Mouse (Mus musculus) cerebellum, postnatal 36 days (tissue): Measurements from ENCODE around the gene Gm20388.
"Not testable (repeated sequence)": the region's sequence is repeated elsewhere in the genome, so short reads cannot be mapped to it uniquely, and the experiment has no call there.

Experiments used
- DNase-seq, 2 experiments: peaks; one replicate each; pipeline ENCODE4 v3.0.0; 2021 to 2022; ENCODE audit warnings: mixed read lengths in 2 of 2

Gene Gm20388

DNA sequence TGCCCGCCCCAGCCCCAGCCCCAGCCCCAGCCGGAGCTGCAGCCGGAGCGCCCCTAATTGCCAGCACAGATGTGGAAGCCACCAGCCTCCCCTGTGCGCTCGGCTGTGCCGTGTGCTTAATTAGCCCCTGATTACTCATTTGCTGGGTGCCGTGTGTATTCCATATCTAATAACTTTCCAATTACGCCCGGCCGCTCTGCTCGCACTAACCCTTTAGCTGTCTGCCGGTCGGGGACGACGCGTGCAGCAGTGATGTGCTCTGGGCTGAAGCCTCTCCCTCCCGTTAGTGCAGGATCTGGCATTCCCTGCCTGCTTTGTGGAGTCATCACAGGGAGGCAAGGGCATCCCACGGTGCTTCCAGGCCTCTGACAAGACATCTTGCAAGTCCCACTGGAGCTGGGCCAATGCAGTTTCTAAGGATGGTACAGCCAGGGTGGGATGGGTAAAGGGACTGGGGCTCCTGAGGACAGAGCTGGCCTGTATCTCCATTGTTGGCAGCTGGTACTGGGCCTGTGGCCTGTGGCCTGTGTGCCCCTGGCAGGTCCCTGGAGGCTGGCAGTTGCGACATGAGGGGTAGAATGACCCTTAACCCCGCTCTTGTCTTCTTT lies 437.2 kb downstream of the Gm20388 start:
- DNase-seq: no peak

- no peak for DNase-seq
These were observed 438.3 kb downstream of the Gm20388 start for GRCm38 (mm10) chr8:120348922-120349321.

DNA sequence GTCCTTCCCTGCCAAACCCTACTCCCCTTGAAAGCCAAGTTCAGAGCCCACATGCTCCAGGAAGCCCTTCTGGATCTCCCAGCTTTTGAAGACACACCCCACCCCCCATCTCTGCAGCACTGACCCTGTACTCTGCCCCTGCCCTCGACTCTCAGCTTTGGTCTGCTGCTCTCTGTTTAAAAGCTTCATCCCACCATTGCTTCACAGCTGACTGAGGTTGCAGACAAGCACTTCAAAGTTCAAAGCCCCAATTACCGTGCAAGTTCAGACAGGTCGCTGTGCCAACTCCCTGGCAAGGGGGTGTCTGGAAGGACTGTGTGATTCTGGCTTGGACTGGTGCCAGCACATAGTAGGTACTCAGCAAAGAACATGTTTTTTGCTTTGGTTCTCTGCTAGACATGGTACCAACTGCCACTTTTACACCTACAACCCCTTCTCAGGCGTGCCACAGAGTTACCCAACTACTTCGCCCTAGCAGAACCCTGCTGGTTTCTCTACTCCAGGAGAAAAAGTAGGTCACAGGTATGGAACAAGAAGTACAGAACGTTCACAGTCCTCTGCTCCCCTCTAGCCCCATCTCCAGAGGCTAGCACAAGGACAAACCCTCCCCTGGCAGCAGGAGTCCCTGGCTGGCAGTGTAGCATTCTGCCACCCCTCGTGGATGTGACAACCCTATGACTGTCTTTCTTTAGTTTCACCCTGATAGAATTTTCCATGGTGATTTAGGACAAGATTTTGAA lies 440.9 kb downstream of the Gm20388 start:
- no peak for DNase-seq

- no peak for DNase-seq
These were observed 441.5 kb downstream of the Gm20388 start for GRCm38 (mm10) chr8:120352096-120352495.

GRCm38 (mm10) chr8:120356067-120356466 lies 445.4 kb downstream of the Gm20388 start:
- no peak for DNase-seq

GRCm38 (mm10) chr8:120357504-120357903 lies 446.9 kb downstream of the Gm20388 start:
- DNase-seq: no peak

- DNase-seq: peak; percentile 78 to 83
These were observed 450.7 kb downstream of the Gm20388 start for GRCm38 (mm10) chr8:120361301-120361700.

DNA sequence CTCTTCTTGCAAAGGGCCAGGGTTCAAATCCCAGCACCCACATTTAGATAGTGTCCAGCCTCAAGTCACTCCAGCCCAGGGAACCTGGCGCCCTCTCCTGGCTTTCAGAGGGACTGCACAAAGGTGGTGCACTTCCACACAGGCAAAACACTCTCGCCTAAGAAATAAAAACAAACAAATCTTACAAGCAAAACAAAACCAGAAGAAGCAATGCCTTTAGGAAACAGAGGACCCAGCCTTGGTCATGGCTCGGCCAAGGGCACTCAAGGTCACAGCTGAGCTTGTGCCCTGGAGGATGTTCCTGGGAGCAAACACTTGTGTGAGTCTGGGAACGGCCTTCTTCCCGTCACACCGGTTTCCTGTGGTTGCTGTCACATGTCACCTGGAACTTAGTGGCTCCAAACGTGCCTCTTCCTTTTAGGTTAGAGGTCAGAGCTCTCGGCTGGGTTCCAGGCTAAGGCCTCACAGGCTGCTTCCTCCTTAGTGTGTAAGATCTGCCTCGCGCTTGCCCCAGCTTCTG lies 453.0 kb downstream of the Gm20388 start:
- DNase-seq: no peak

DNA sequence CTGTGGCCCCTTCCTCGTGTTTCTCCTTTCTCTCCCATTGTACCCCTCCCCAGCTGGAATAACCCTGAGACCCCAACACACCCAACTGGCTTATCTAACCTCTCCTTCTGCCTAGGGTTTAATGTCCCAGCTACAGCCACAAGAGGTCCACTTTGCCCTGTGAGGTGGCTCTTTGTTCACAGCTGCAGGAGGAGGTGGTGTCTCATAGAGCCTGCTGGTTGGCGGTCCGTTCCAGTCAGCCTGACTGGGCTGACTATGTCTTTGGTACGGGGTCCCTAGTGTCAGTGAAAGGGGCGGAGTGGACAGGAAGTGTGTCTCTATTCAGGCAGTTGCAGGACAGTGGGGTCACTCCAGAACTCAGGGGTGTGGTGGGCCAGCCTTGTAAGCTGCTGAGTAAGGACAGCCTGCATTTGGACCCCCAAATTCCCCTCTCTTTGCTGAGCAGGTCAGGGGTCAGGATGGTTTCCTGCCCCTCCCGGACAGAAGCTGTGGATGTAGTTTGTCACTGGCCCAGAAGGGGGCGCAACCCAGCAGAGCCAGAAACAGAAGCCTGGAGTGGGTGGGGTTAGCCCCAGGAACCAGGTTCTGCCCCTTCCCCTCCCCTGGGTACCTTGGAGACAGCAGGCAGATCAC lies 453.6 kb downstream of the Gm20388 start:
- DNase-seq: peak; percentile 55 to 57

DNA sequence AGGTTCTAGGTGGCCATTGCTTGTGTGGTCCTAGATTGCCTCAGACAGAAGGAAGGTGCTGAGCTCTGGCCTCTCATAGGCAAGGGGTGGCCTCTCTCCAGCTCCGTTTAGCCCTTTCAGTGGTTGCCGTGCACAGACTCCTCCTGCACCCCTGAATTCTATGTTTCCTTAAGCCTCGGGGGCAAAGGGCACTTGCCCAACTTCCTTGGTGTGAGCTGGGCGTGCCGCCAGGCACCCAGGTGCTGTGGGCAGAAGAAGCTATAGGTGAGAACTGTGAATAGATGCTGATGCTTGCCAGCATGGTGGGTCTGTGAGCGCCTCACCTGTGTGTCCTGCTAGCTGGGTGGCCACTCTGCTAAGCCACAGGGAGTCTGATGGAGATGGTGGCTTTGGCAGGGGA lies 456.2 kb downstream of the Gm20388 start:
- DNase-seq: no peak

DNA sequence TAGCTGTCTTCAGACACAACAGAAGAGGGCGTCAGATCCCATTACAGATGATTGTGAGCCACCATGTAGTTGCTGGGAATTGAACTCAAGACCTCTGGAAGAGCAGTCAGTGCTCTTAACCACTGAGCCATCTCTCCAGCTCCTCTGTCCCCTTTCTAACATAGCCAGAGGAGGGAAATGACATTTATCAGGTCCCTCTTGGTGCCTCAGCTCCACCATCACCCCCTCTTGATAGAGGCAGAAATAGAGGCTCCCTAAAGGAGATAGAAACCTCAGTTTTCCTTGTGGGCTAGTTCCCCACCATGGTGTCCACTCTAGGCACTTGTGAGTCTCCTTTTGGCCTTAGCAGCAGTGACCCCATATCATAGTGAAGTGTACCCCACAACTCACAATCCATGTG lies 457.6 kb downstream of the Gm20388 start:
- DNase-seq: not testable (repeated sequence)

GRCm38 (mm10) chr8:120368814-120369649 lies 458.4 kb downstream of the Gm20388 start:
- peak; percentile 63 to 80 for DNase-seq

- DNase-seq: no peak
These were observed 459.3 kb downstream of the Gm20388 start for GRCm38 (mm10) chr8:120369956-120370355.

- no peak for DNase-seq
These were observed 459.8 kb downstream of the Gm20388 start for GRCm38 (mm10) chr8:120370461-120370860.

- no peak for DNase-seq
These were observed 460.5 kb downstream of the Gm20388 start for GRCm38 (mm10) chr8:120371146-120371545.

GRCm38 (mm10) chr8:120371725-120372457 lies 461.2 kb downstream of the Gm20388 start:
- no peak for DNase-seq

DNA sequence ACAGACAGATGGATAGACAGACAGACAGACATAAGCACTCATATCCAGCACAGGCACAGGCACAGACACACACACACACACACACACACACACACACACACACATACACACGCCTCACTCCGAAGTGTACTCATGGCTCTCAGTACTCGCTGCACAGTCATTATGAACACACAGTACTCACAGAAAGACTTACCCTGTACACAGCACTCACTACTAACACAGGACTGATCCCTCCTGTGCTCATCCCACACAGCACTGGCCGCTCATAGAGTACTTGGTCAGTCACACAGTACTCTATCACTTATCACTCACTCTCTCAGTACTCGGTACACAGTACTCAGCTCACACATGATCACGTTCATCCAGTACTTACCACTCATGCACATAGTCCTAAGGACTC lies 462.0 kb downstream of the Gm20388 start:
- no peak for DNase-seq

- DNase-seq: no peak
These were observed 463.0 kb downstream of the Gm20388 start for GRCm38 (mm10) chr8:120373621-120374020.

DNA sequence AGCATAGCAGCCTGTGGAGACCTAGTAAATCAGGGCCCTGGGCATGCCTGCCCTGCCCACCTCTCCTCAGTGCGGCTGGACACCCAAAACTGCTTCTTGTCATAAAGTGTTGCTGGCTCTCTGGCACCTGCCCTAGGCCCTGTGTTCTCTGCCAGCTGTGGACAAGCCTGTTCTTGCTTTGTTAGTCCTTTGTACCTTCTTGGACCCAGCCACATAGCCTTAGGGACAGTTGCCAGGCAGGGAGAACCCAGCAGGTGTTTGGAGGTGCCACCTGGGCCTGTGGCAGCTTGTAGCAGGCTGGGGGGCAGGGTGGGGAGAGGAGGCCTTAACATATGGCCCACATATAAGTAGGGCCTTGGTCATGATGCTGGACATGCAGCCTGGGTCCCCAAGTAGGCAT lies 463.4 kb downstream of the Gm20388 start:
- DNase-seq: no peak

- no peak for DNase-seq
These were observed 463.9 kb downstream of the Gm20388 start for GRCm38 (mm10) chr8:120374514-120374913.

GRCm38 (mm10) chr8:120375170-120375569 lies 464.5 kb downstream of the Gm20388 start:
- no peak for DNase-seq

- DNase-seq: no peak
These were observed 465.6 kb downstream of the Gm20388 start for GRCm38 (mm10) chr8:120376215-120376614.
